Mouse (Mus musculus) CH12.LX (cell line): Measurements from ENCODE around the gene Tada1.

Experiments
- CTCF ChIP-seq, 2 experiments: IDR thresholded peaks in 1 of 2; conservative IDR thresholded peaks in 1 of 2; 2 replicates each; pipeline ENCODE4 v1.5.1; 2011 to 2012; ENCODE audit warnings: low read depth in 2 of 2, low read length in 2 of 2, improper control_type of control experiment in 1 of 2, inconsistent platforms in 1 of 2, mild to moderate bottlenecking in 1 of 2, moderate library complexity in 1 of 2
- ELF1 ChIP-seq: IDR thresholded peaks from 2 replicates; pipeline ENCODE4 v1.6.1; 2014; ENCODE audit warnings: low read depth, mild to moderate bottlenecking, inconsistent platforms, low read length, improper control_type of control experiment
- EP300 ChIP-seq: IDR thresholded peaks from 2 replicates; pipeline ENCODE4 v1.6.1; 2011; ENCODE audit warnings: low read length, improper control_type of control experiment
- IRF4 ChIP-seq: IDR thresholded peaks from 2 replicates; pipeline ENCODE4 v1.6.1; 2014; ENCODE audit warnings: low read depth, mild to moderate bottlenecking, inconsistent platforms, low read length, improper control_type of control experiment
- JUND ChIP-seq: conservative IDR thresholded peaks from 2 replicates; pipeline ENCODE4 v1.6.1; 2011; ENCODE audit warnings: low read depth, low read length, improper control_type of control experiment
- MAFK ChIP-seq: IDR thresholded peaks from 2 replicates; pipeline ENCODE4 v1.6.1; 2011; ENCODE audit warnings: low read length, improper control_type of control experiment; ENCODE audit not compliant: insufficient replicate concordance
- POLR2A ChIP-seq: IDR thresholded peaks from 2 replicates; pipeline ENCODE4 v1.6.1; 2011; ENCODE audit warnings: low read depth, mild to moderate bottlenecking, improper control_type of control experiment, low read length
- TBP ChIP-seq: conservative IDR thresholded peaks from 2 replicates; pipeline ENCODE4 v1.6.1; 2011; ENCODE audit warnings: low read depth, low read length, improper control_type of control experiment
- ZC3H11A ChIP-seq: IDR thresholded peaks from 2 replicates; pipeline ENCODE4 v1.6.1; 2012; ENCODE audit warnings: low read depth, mild to moderate bottlenecking, inconsistent platforms, low read length, improper control_type of control experiment
- ZKSCAN1 ChIP-seq: IDR thresholded peaks from 2 replicates; pipeline ENCODE4 v1.6.1; 2012; ENCODE audit warnings: low read depth, inconsistent platforms, low read length, improper control_type of control experiment, borderline replicate concordance
- ZNF384 ChIP-seq: IDR thresholded peaks from 2 replicates; pipeline ENCODE4 v1.6.1; 2012; ENCODE audit warnings: low read depth, low read length, improper control_type of control experiment, inconsistent platforms

GRCm38 (mm10) chr1:166429809-166430431, 51.0 kb downstream of the Tada1 start:
- TF ChIP-seq POLR2A (no peak), TBP (no peak), CTCF (conservative IDR thresholded peaks at IDR 0.05 in 1 of 2, IDR thresholded peaks at IDR 0.05 in 1 of 2; ENCODE audit: low read depth in 2 of 2, low read length in 2 of 2) (no peak), EP300 (no peak), ZC3H11A (no peak), ZKSCAN1 (no peak), ZNF384 (no peak), MAFK (no peak), JUND (no peak), IRF4 (no peak), ELF1 (no peak)
